Mouse (Mus musculus) kidney, adult 8-10 months (tissue): Measurements from ENCODE around the gene Uap1l1.

ENCODE experiments used
- DNase-seq, 2 experiments: peaks; one replicate each; pipeline ENCODE4 v3.0.0; 2022

Gene Uap1l1

GRCm38 (mm10) chr2:25369996-25370395, 4.5 kb upstream of the Uap1l1 start:
- no peak for DNase-seq

- no peak for DNase-seq
Measured at GRCm38 (mm10) chr2:25364761-25365090, 756 bp downstream of the Uap1l1 start.

- DNase-seq, result no peak
Measured at GRCm38 (mm10) chr2:25364313-25364712, 1.2 kb downstream of the Uap1l1 start.

- DNase-seq, result no peak
Measured at GRCm38 (mm10) chr2:25363478-25364178, 1.9 kb downstream of the Uap1l1 start.

- no peak for DNase-seq
Measured at GRCm38 (mm10) chr2:25359848-25360247, 5.6 kb downstream of the Uap1l1 start.

- peak; percentile 80 to 89 for DNase-seq
Measured at GRCm38 (mm10) chr2:25356208-25357079, 9.0 kb downstream of the Uap1l1 start, which contains the start of gene Dpp7. Dpp7 (minus strand) TSS chr2:25356359.

- no peak for DNase-seq
Measured at GRCm38 (mm10) chr2:25355419-25356066, 9.9 kb downstream of the Uap1l1 start.

- no peak for DNase-seq
Measured at GRCm38 (mm10) chr2:25354211-25354610, 11.3 kb downstream of the Uap1l1 start.

GRCm38 (mm10) chr2:25350701-25351100, 14.8 kb downstream of the Uap1l1 start:
- no peak for DNase-seq

GRCm38 (mm10) chr2:25349499-25349898, 16.0 kb downstream of the Uap1l1 start:
- no peak for DNase-seq

- DNase-seq, result no peak
Measured at GRCm38 (mm10) chr2:25348162-25348561, 17.3 kb downstream of the Uap1l1 start.

GRCm38 (mm10) chr2:25338303-25338702, 27.2 kb downstream of the Uap1l1 start:
- DNase-seq, result no peak

GRCm38 (mm10) chr2:25333569-25333968, 31.9 kb downstream of the Uap1l1 start:
- no peak for DNase-seq

GRCm38 (mm10) chr2:25332286-25333160, 33.0 kb downstream of the Uap1l1 start, which contains the start of gene Man1b1:
Man1b1 (plus strand) TSS chr2:25332338.
- peak; percentile 99 for DNase-seq

- no peak for DNase-seq
Measured at GRCm38 (mm10) chr2:25331470-25331869, 34.0 kb downstream of the Uap1l1 start.

GRCm38 (mm10) chr2:25328440-25328839, 37.0 kb downstream of the Uap1l1 start:
- DNase-seq, result peak in 1 of 2 experiments; percentile 44

- peak in 1 of 2 experiments; percentile 37 for DNase-seq
Measured at GRCm38 (mm10) chr2:25326036-25326435, 39.4 kb downstream of the Uap1l1 start.

GRCm38 (mm10) chr2:25320084-25320483, 45.4 kb downstream of the Uap1l1 start:
- DNase-seq, result no peak

- DNase-seq, result peak in 1 of 2 experiments; percentile 52
Measured at GRCm38 (mm10) chr2:25318971-25319773, 46.3 kb downstream of the Uap1l1 start, which contains the start of gene Grin1. Grin1 (minus strand) TSS chr2:25319187.

- DNase-seq, result no peak
Measured at GRCm38 (mm10) chr2:25318119-25318966, 47.1 kb downstream of the Uap1l1 start.
